Mouse (Mus musculus) heart, embryonic 16.5 days (tissue): ENCODE data around the gene Ube3c. TPM values are rescaled to one million over a fixed set of nuclear protein-coding genes. Genes with fewer than 3 reads are reported as not detected.
"Not testable (repeated sequence)": the region's sequence is repeated elsewhere in the genome, so short reads cannot be mapped to it uniquely, and the experiment has no call there.

Source experiments
- ATAC-seq: fragments of 200-750 bp; cut with Nextera tagmentation; replicated peaks from 2 replicates; pipeline ENCODE4 v1.8.0; 2017; ENCODE audit warnings: moderate number of reproducible peaks; ENCODE audit not compliant: insufficient read depth, low FRiP score; ENCODE audit errors: extremely low read depth
- H3K27ac ChIP-seq: fragments of 300-500 bp; sonication (generic); 2 replicates; pipeline ENCODE4 v1.5.1; 2014; ENCODE audit warnings: mild to moderate bottlenecking, low read length, control low read depth, moderate library complexity
- H3K27me3 ChIP-seq: fragments of 300-500 bp; sonication (generic); 2 replicates; pipeline ENCODE4 v1.6.1; 2014; ENCODE audit warnings: low read length, mixed read lengths; ENCODE audit not compliant: control insufficient read depth, insufficient read depth
- H3K36me3 ChIP-seq: fragments of 300-500 bp; sonication (generic); 2 replicates; pipeline ENCODE4 v1.6.1; 2014; ENCODE audit not compliant: control insufficient read depth, insufficient read depth
- H3K4me1 ChIP-seq: fragments of 300-500 bp; sonication (generic); 2 replicates; pipeline ENCODE4 v1.6.1; 2014; ENCODE audit warnings: low read length, mixed read lengths; ENCODE audit not compliant: control insufficient read depth, insufficient read depth
- H3K4me2 ChIP-seq: fragments of 300-500 bp; sonication (generic); 2 replicates; pipeline ENCODE4 v1.6.1; 2014; ENCODE audit warnings: low read depth, mild to moderate bottlenecking, control low read depth, low read length
- H3K4me3 ChIP-seq: fragments of 300-500 bp; sonication (generic); 2 replicates; pipeline ENCODE4 v1.5.1; 2014; ENCODE audit warnings: mild to moderate bottlenecking, control low read depth, low read length
- H3K9ac ChIP-seq: fragments of 300-500 bp; sonication (generic); 2 replicates; pipeline ENCODE4 v1.6.1; 2014; ENCODE audit warnings: low read length, control low read depth
- H3K9me3 ChIP-seq: fragments of 300-500 bp; sonication (generic); replicated peaks from 2 replicates; pipeline ENCODE4 v1.6.1; 2016; ENCODE audit warnings: low read length; ENCODE audit not compliant: control insufficient read depth
- WGBS: fragments of 180-500 bp; shearing (Covaris S2); extraction: QIAGEN DNeasy Blood & Tissue Kit; methylation state at CpG from one replicate; pipeline ENCODE4 v1.1.7; 2014; 5-methylcytosine and 5-hydroxymethylcytosine counted together
- polyA plus RNA-seq: library from polyadenylated mRNA; unstranded; fragments of >200 nt; fragmentation: Nextera tagmentation; extraction: Ambion mirVana; gene quantifications from 2 replicates; pipeline ENCODE4 v1.2.1, GENCODE M21; 2015

The Ube3c gene
- polyA plus RNA-seq, 1 experiment from 2014 or later = 9.8 TPM

GRCm38 (mm10) chr5:29592161-29592560 is 23.1 kb downstream of the Ube3c start:
- not testable (repeated sequence) for H3K4me1 ChIP-seq, H3K27me3 ChIP-seq, H3K9ac ChIP-seq, H3K4me2 ChIP-seq, H3K27ac ChIP-seq, H3K4me3 ChIP-seq, H3K9me3 ChIP-seq, ATAC-seq
- 98% methylated on average over 7 of the region's 7 CpGs for whole genome bisulfite sequencing
- H3K36me3 ChIP-seq = peaks cover 43% of the 10 kb centered on the region

- no peaks in the 10 kb centered on the region for H3K9me3 ChIP-seq
- H3K36me3 ChIP-seq = peaks cover 33% of the 10 kb centered on the region
- H3K4me3 ChIP-seq = no peak overlapping the region
- H3K27ac ChIP-seq = no peak overlapping the region
- no peaks in the 10 kb centered on the region for H3K4me1 ChIP-seq
- no peak overlapping the region for H3K9ac ChIP-seq
- H3K4me2 ChIP-seq = no peak overlapping the region
- H3K27me3 ChIP-seq = no peaks in the 10 kb centered on the region
- ATAC-seq = no peak
- WGBS = 85% methylated on average over 2 of the region's 2 CpGs
Measured at GRCm38 (mm10) chr5:29606546-29606945, 37.5 kb downstream of the Ube3c start.

- ATAC-seq = no peak
- no peaks in the 10 kb centered on the region for H3K4me1 ChIP-seq
- no peaks in the 10 kb centered on the region for H3K27me3 ChIP-seq
- no peaks in the 10 kb centered on the region for H3K9me3 ChIP-seq
- 86% methylated on average over 10 of the region's 10 CpGs for WGBS
- H3K27ac ChIP-seq = no peak overlapping the region
- no peak overlapping the region for H3K9ac ChIP-seq
- H3K36me3 ChIP-seq = peaks cover 8% of the 10 kb centered on the region
- H3K4me2 ChIP-seq = no peak overlapping the region
- H3K4me3 ChIP-seq = no peak overlapping the region
Measured at GRCm38 (mm10) chr5:29625610-29626009, 56.6 kb downstream of the Ube3c start.

- no peak for ATAC-seq
- Histone ChIP-seq H3K9me3 (no peaks in the 10 kb centered on the region), H3K27me3 (no peaks in the 10 kb centered on the region), H3K4me3 (no peak overlapping the region), H3K4me1 (no peaks in the 10 kb centered on the region), H3K36me3 (peaks cover 19% of the 10 kb centered on the region), H3K27ac (no peak overlapping the region), H3K9ac (no peak overlapping the region), H3K4me2 (no peak overlapping the region)
- 98% methylated on average over 2 of the region's 2 CpGs for WGBS
Measured at GRCm38 (mm10) chr5:29629941-29630340, 60.9 kb downstream of the Ube3c start.

- ATAC-seq = no peak
Measured at GRCm38 (mm10) chr5:29631711-29632110, 62.7 kb downstream of the Ube3c start.

GRCm38 (mm10) chr5:29636298-29636697 is 67.3 kb downstream of the Ube3c start:
- Histone ChIP-seq H3K4me2 (no peak overlapping the region), H3K4me3 (no peak overlapping the region), H3K9me3 (no peaks in the 10 kb centered on the region), H3K4me1 (peaks cover 3% of the 10 kb centered on the region; the same call in 1 of the 2 replicates), H3K27me3 (no peaks in the 10 kb centered on the region), H3K27ac (no peak overlapping the region), H3K36me3 (peaks cover 35% of the 10 kb centered on the region), H3K9ac (no peak overlapping the region)
- ATAC-seq = no peak

More at GRCm38 (mm10) chr5:29631711-29632110, 62.7 kb downstream of the Ube3c start:
- H3K9me3 ChIP-seq = no peaks in the 10 kb centered on the region
- 71% methylated on average over 3 of the region's 3 CpGs for WGBS
- H3K27ac ChIP-seq = no peak overlapping the region
- no peak overlapping the region for H3K4me3 ChIP-seq
- H3K36me3 ChIP-seq = peaks cover 17% of the 10 kb centered on the region
- no peak overlapping the region for H3K9ac ChIP-seq
- no peaks in the 10 kb centered on the region for H3K27me3 ChIP-seq
- no peaks in the 10 kb centered on the region for H3K4me1 ChIP-seq
- no peak overlapping the region for H3K4me2 ChIP-seq

GRCm38 (mm10) chr5:29636884-29637283 is 67.8 kb downstream of the Ube3c start:
- no peaks in the 10 kb centered on the region for H3K9me3 ChIP-seq
- ATAC-seq = no peak
- H3K36me3 ChIP-seq = peaks cover 35% of the 10 kb centered on the region
- no peak overlapping the region for H3K9ac ChIP-seq
- H3K4me2 ChIP-seq = no peak overlapping the region
- H3K4me3 ChIP-seq = no peak overlapping the region
- H3K27me3 ChIP-seq = no peaks in the 10 kb centered on the region
- H3K4me1 ChIP-seq = peaks cover 3% of the 10 kb centered on the region; the same call in 1 of the 2 replicates
- no peak overlapping the region for H3K27ac ChIP-seq

GRCm38 (mm10) chr5:29641124-29641884 is 72.3 kb downstream of the Ube3c start:
- H3K27ac ChIP-seq = no peak overlapping the region
- no peak for ATAC-seq
- no peaks in the 10 kb centered on the region for H3K9me3 ChIP-seq
- peaks cover 29% of the 10 kb centered on the region for H3K36me3 ChIP-seq
- no peak overlapping the region for H3K4me2 ChIP-seq
- H3K27me3 ChIP-seq = no peaks in the 10 kb centered on the region
- no peak overlapping the region for H3K4me3 ChIP-seq
- WGBS = 79% methylated on average over 7 of the region's 7 CpGs
- peaks cover 3% of the 10 kb centered on the region; the same call in 1 of the 2 replicates for H3K4me1 ChIP-seq
- no peak overlapping the region for H3K9ac ChIP-seq

- no peak for ATAC-seq
- Histone ChIP-seq H3K9ac (no peak overlapping the region), H3K9me3 (no peaks in the 10 kb centered on the region), H3K36me3 (peaks cover 12% of the 10 kb centered on the region; the same call in 1 of the 2 replicates), H3K27me3 (no peaks in the 10 kb centered on the region), H3K4me3 (no peak overlapping the region), H3K4me1 (no peaks in the 10 kb centered on the region), H3K27ac (no peak overlapping the region), H3K4me2 (no peak overlapping the region)
Measured at GRCm38 (mm10) chr5:29651696-29652095, 82.7 kb downstream of the Ube3c start.
